Mouse (Mus musculus): ENCODE results near the gene Dzank1.

DNA sequence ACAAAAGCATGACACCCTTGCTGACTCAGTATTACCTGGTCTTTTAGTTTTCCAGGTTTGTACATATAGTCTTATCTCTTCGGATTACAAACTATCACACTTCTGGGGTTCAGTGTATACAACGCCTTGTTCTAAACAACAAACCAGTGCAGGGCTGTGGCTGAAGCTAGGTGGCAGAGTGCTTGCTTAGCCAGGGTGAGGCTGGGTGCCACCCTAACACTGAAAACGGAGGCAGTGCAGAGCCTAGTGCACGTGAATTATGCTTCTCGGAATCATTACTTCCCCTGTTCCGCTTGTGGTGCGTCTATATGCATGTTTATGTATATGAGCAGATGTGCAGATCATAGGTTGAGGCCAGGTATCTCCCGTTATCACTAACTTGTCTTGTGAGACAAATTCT is 98.6 kb downstream of the Dzank1 start:
- TF ChIP-seq CTCF (IDR thresholded peaks at IDR 0.05; ENCODE audit: insufficient read depth, low read length) = no peak
- TF ChIP-seq POLR2A (IDR thresholded peaks at IDR 0.05; ENCODE audit: borderline replicate concordance, extremely low read depth, low read depth, low read length) = no peak
